Mouse (Mus musculus) MEL (cell line): ENCODE results near the gene Paxx. TPM values are rescaled to one million over a fixed set of nuclear protein-coding genes. Genes with fewer than 3 reads are reported as not detected.

Experiments
- DNase-seq: peaks from one replicate; pipeline ENCODE4 v3.0.0; 2011; ENCODE audit warnings: low read depth, low spot score
- H3K27ac ChIP-seq: 2 replicates; pipeline ENCODE4 v1.5.1; 2012; ENCODE audit warnings: low read depth, mild to moderate bottlenecking, control low read depth, low read length, moderate library complexity; ENCODE audit not compliant: control insufficient read depth
- H3K27me3 ChIP-seq, 2 experiments: fragments of 150-350 bp in 1 of 2; sonication (generic) in 1 of 2; 2 replicates each; pipeline ENCODE4 v1.6.1; 2012; ENCODE audit warnings: low read length in 2 of 2, mild to moderate bottlenecking in 2 of 2, improper control_type of control experiment in 1 of 2, moderate library complexity in 1 of 2; ENCODE audit not compliant: insufficient read depth in 2 of 2, control insufficient read depth in 1 of 2
- H3K36me3 ChIP-seq, 2 experiments: 2 replicates each; pipeline ENCODE4 v1.6.1; 2012 to 2014; ENCODE audit warnings: low read length in 2 of 2, improper control_type of control experiment in 1 of 2, inconsistent platforms in 1 of 2, mild to moderate bottlenecking in 1 of 2; ENCODE audit not compliant: insufficient read depth in 2 of 2, control insufficient read depth in 1 of 2
- H3K4me1 ChIP-seq, 2 experiments: fragments of 150-350 bp in 1 of 2; sonication (generic) in 1 of 2; 2 replicates each; pipeline ENCODE4 v1.6.1; 2012; ENCODE audit warnings: low read length in 2 of 2, improper control_type of control experiment in 1 of 2, mild to moderate bottlenecking in 1 of 2; ENCODE audit not compliant: insufficient read depth in 2 of 2, control insufficient read depth in 1 of 2
- H3K4me3 ChIP-seq, 2 experiments: fragments of 150-350 bp in 1 of 2; sonication (generic) in 1 of 2; 2 replicates each; pipeline ENCODE4 v1.5.1; 2012; ENCODE audit warnings: low read depth in 2 of 2, low read length in 2 of 2, mild to moderate bottlenecking in 2 of 2, moderate library complexity in 2 of 2, control low read depth in 1 of 2, improper control_type of control experiment in 1 of 2; ENCODE audit not compliant: control insufficient read depth in 1 of 2, insufficient read depth in 1 of 2
- H3K79me2 ChIP-seq: 2 replicates; pipeline ENCODE4 v1.6.1; 2012; ENCODE audit warnings: mild to moderate bottlenecking, low read length, moderate library complexity; ENCODE audit not compliant: control insufficient read depth, poor library complexity, insufficient read depth
- H3K9ac ChIP-seq: 2 replicates; pipeline ENCODE4 v1.6.1; 2012; ENCODE audit warnings: low read depth, mild to moderate bottlenecking, control low read depth, low read length, moderate library complexity; ENCODE audit not compliant: control insufficient read depth, poor library complexity, severe bottlenecking
- H3K9me3 ChIP-seq: fragments of 150-350 bp; sonication (generic); replicated peaks from 2 replicates; pipeline ENCODE4 v1.6.1; 2012; ENCODE audit warnings: mild to moderate bottlenecking, low read length, improper control_type of control experiment, moderate library complexity; ENCODE audit not compliant: insufficient read depth
- BHLHE40 ChIP-seq: IDR thresholded peaks from 2 replicates; pipeline ENCODE4 v1.6.1; 2012; ENCODE audit warnings: low read depth, mild to moderate bottlenecking, inconsistent platforms, low read length, improper control_type of control experiment, borderline replicate concordance
- CHD1 ChIP-seq: IDR thresholded peaks from 2 replicates; pipeline ENCODE4 v1.6.1; 2012; ENCODE audit warnings: low read depth, mild to moderate bottlenecking, inconsistent platforms, low read length, improper control_type of control experiment
- CHD2 ChIP-seq: IDR thresholded peaks from 2 replicates; pipeline ENCODE4 v1.6.1; 2011; ENCODE audit warnings: low read length, improper control_type of control experiment
- CTCF ChIP-seq, 3 experiments: IDR thresholded peaks in 2 of 3; conservative IDR thresholded peaks in 1 of 3; 2 replicates each; pipeline ENCODE4 v1.5.1; 2011 to 2012; ENCODE audit warnings: low read length in 3 of 3, low read depth in 2 of 3, mild to moderate bottlenecking in 2 of 3, improper control_type of control experiment in 1 of 3, inconsistent platforms in 1 of 3, mixed read lengths in 1 of 3, moderate library complexity in 1 of 3; ENCODE audit not compliant: control insufficient read depth in 1 of 3, insufficient read depth in 1 of 3, poor library complexity in 1 of 3, severe bottlenecking in 1 of 3
- E2F4 ChIP-seq: IDR thresholded peaks from 2 replicates; pipeline ENCODE4 v1.6.1; 2011; ENCODE audit warnings: low read depth, low read length, improper control_type of control experiment, borderline replicate concordance
- EP300 ChIP-seq, 2 experiments: IDR thresholded peaks; 2 replicates each; pipeline ENCODE4 v1.6.1; 2011; ENCODE audit warnings: improper control_type of control experiment in 2 of 2, low read length in 2 of 2, low read depth in 1 of 2, mild to moderate bottlenecking in 1 of 2
- ETS1 ChIP-seq: IDR thresholded peaks from 2 replicates; pipeline ENCODE4 v1.6.1; 2012; ENCODE audit warnings: low read depth, mild to moderate bottlenecking, inconsistent platforms, low read length, improper control_type of control experiment, moderate library complexity
- GABPA ChIP-seq: IDR thresholded peaks from 2 replicates; pipeline ENCODE4 v1.6.1; 2012; ENCODE audit warnings: low read depth, mild to moderate bottlenecking, inconsistent platforms, low read length, improper control_type of control experiment, moderate library complexity
- GATA1 ChIP-seq: IDR thresholded peaks from 2 replicates; pipeline ENCODE4 v1.6.1; 2011; ENCODE audit warnings: low read depth, low read length, improper control_type of control experiment
- HCFC1 ChIP-seq: IDR thresholded peaks from 2 replicates; pipeline ENCODE4 v1.6.1; 2012; ENCODE audit warnings: low read depth, mild to moderate bottlenecking, inconsistent platforms, low read length, improper control_type of control experiment, moderate library complexity
- JUND ChIP-seq: IDR thresholded peaks from 2 replicates; pipeline ENCODE4 v1.6.1; 2011; ENCODE audit warnings: low read depth, mild to moderate bottlenecking, improper control_type of control experiment, low read length
- KAT2A ChIP-seq: conservative IDR thresholded peaks from 2 replicates; pipeline ENCODE4 v1.6.1; 2012; ENCODE audit warnings: low read depth, low read length, improper control_type of control experiment, inconsistent platforms
- MAFK ChIP-seq: IDR thresholded peaks from 2 replicates; pipeline ENCODE4 v1.6.1; 2011; ENCODE audit warnings: low read depth, mild to moderate bottlenecking, low read length, improper control_type of control experiment, borderline replicate concordance
- MAZ ChIP-seq: IDR thresholded peaks from 2 replicates; pipeline ENCODE4 v1.6.1; 2012; ENCODE audit warnings: low read depth, mild to moderate bottlenecking, inconsistent platforms, low read length, improper control_type of control experiment
- MEF2A ChIP-seq: IDR thresholded peaks from 2 replicates; pipeline ENCODE4 v1.6.1; 2014; ENCODE audit warnings: low read depth, mild to moderate bottlenecking, inconsistent platforms, low read length, improper control_type of control experiment; ENCODE audit not compliant: poor library complexity, insufficient replicate concordance, severe bottlenecking; ENCODE audit errors: extremely low read depth
- MXI1 ChIP-seq: IDR thresholded peaks from 2 replicates; pipeline ENCODE4 v1.6.1; 2011; ENCODE audit warnings: mild to moderate bottlenecking, low read depth, low read length, improper control_type of control experiment
- MYB ChIP-seq: IDR thresholded peaks from 2 replicates; pipeline ENCODE4 v1.6.1; 2011; ENCODE audit warnings: mild to moderate bottlenecking, low read depth, low read length, improper control_type of control experiment
- MYC ChIP-seq: IDR thresholded peaks from 2 replicates; pipeline ENCODE4 v1.6.1; 2011; ENCODE audit warnings: low read depth, mild to moderate bottlenecking, low read length, improper control_type of control experiment, moderate library complexity
- NRF1 ChIP-seq: IDR thresholded peaks from 2 replicates; pipeline ENCODE4 v1.6.1; 2014; ENCODE audit warnings: low read depth, mild to moderate bottlenecking, inconsistent platforms, low read length, improper control_type of control experiment, moderate library complexity; ENCODE audit not compliant: poor library complexity, insufficient read depth, severe bottlenecking
- POLR2A ChIP-seq, 2 experiments: IDR thresholded peaks; 2 replicates each; pipeline ENCODE4 v1.6.1; 2011 to 2012; ENCODE audit warnings: low read length in 2 of 2, mild to moderate bottlenecking in 2 of 2, control low read depth in 1 of 2, improper control_type of control experiment in 1 of 2, low read depth in 1 of 2, moderate library complexity in 1 of 2; ENCODE audit not compliant: control insufficient read depth in 1 of 2, insufficient read depth in 1 of 2, poor library complexity in 1 of 2
- POLR2AphosphoS2 ChIP-seq: IDR thresholded peaks from 2 replicates; pipeline ENCODE4 v1.6.1; 2011; ENCODE audit warnings: low read length, improper control_type of control experiment
- POLR2AphosphoS5 ChIP-seq: IDR thresholded peaks from 2 replicates; pipeline ENCODE4 v1.6.1; 2012; ENCODE audit warnings: low read depth, borderline replicate concordance, mild to moderate bottlenecking, inconsistent platforms, low read length, moderate library complexity, mixed read lengths
- RAD21 ChIP-seq: IDR thresholded peaks from 2 replicates; pipeline ENCODE4 v1.6.1; 2011; ENCODE audit warnings: mild to moderate bottlenecking, low read depth, low read length, improper control_type of control experiment
- RCOR1 ChIP-seq: IDR thresholded peaks from 2 replicates; pipeline ENCODE4 v1.6.1; 2012; ENCODE audit warnings: low read depth, mild to moderate bottlenecking, inconsistent platforms, low read length, improper control_type of control experiment
- SIN3A ChIP-seq: IDR thresholded peaks from 2 replicates; pipeline ENCODE4 v1.6.1; 2012; ENCODE audit warnings: low read length, improper control_type of control experiment, inconsistent platforms
- SMC3 ChIP-seq: IDR thresholded peaks from 2 replicates; pipeline ENCODE4 v1.6.1; 2011; ENCODE audit warnings: low read depth, low read length, improper control_type of control experiment
- TAL1 ChIP-seq: IDR thresholded peaks from 2 replicates; pipeline ENCODE4 v1.6.1; 2012; ENCODE audit warnings: mild to moderate bottlenecking, inconsistent platforms, low read length, moderate library complexity, mixed read lengths
- TBP ChIP-seq: IDR thresholded peaks from 2 replicates; pipeline ENCODE4 v1.8.0; 2011; ENCODE audit warnings: low read depth, low read length, improper control_type of control experiment
- TCF12 ChIP-seq: IDR thresholded peaks from 2 replicates; pipeline ENCODE4 v1.6.1; 2014; ENCODE audit warnings: low read depth, mild to moderate bottlenecking, inconsistent platforms, low read length, improper control_type of control experiment, moderate library complexity
- UBTF ChIP-seq: IDR thresholded peaks from 2 replicates; pipeline ENCODE4 v1.6.1; 2012; ENCODE audit warnings: low read depth, mild to moderate bottlenecking, inconsistent platforms, low read length, improper control_type of control experiment, moderate library complexity, borderline replicate concordance; ENCODE audit not compliant: insufficient read depth
- USF1 ChIP-seq: IDR thresholded peaks from 2 replicates; pipeline ENCODE4 v1.6.1; 2014; ENCODE audit warnings: low read depth, mild to moderate bottlenecking, inconsistent platforms, low read length, improper control_type of control experiment, moderate library complexity
- USF2 ChIP-seq, 2 experiments: IDR thresholded peaks; 2 replicates each; pipeline ENCODE4 v1.6.1; 2011 to 2012; ENCODE audit warnings: improper control_type of control experiment in 2 of 2, low read length in 2 of 2, borderline replicate concordance in 1 of 2, inconsistent platforms in 1 of 2, low read depth in 1 of 2, mild to moderate bottlenecking in 1 of 2; ENCODE audit not compliant: insufficient read depth in 1 of 2
- ZKSCAN1 ChIP-seq: IDR thresholded peaks from 2 replicates; pipeline ENCODE4 v1.6.1; 2012; ENCODE audit warnings: low read depth, mild to moderate bottlenecking, inconsistent platforms, low read length, improper control_type of control experiment, moderate library complexity
- ZMIZ1 ChIP-seq: IDR thresholded peaks from 2 replicates; pipeline ENCODE4 v1.6.1; 2012; ENCODE audit warnings: low read depth, mild to moderate bottlenecking, inconsistent platforms, low read length, improper control_type of control experiment, moderate library complexity
- ZNF384 ChIP-seq: IDR thresholded peaks from 2 replicates; pipeline ENCODE4 v1.6.1; 2012; ENCODE audit warnings: low read depth, mild to moderate bottlenecking, inconsistent platforms, low read length, improper control_type of control experiment
- polyA plus RNA-seq, 2 experiments: library from polyadenylated mRNA; stranded (reverse) in 1 of 2; unstranded in 1 of 2; fragments of >175 nt in 1 of 2; fragments of >200 nt in 1 of 2; gene quantifications; 2 replicates each; pipeline versions ENCODE4 v1.2.1 to v1.2.4; 2012; ENCODE audit warnings: low replicate concordance in 2 of 2, low read depth in 1 of 2; ENCODE audit not compliant: insufficient read length in 2 of 2, insufficient read depth in 1 of 2, missing spikeins in 1 of 2
- total RNA-seq: library from RNA; depleted of rRNA; stranded (reverse); fragments of 300-350 nt; gene quantifications from 2 replicates; pipeline ENCODE4 v1.2.3, GENCODE M21; 2012

Gene Paxx
- total and polyA plus RNA-seq, 3 experiments, result 18.5 to 22.1 TPM; not detected in 1

GRCm38 (mm10) chr2:25500576-25501405, 39.9 kb upstream of the Paxx start, which contains the start of gene Fbxw5:
Fbxw5 (plus strand) TSS chr2:25500750.
- Histone ChIP-seq H3K4me3 (peak within 1 kb of the TSS; percentile 93 to 96), H3K9me3 (no peaks in the 10 kb centered on the region), H3K9ac (peak within 1 kb of the TSS; percentile 97), H3K27ac (peak within 1 kb of the TSS; percentile 65), H3K4me1 (peaks cover 10 to 36% of the 10 kb centered on the region in 2 experiments), H3K36me3 (peaks cover 0 to 29% of the 10 kb centered on the region in 2 experiments; a peak in 2 of 4 replicates), H3K79me2 (peaks cover 9% of the 10 kb centered on the region), H3K27me3 (no peaks in the 10 kb centered on the region)
- DNase-seq, result peak; percentile 95
- no peak for TF ChIP-seq CHD1
- no peak for TF ChIP-seq USF2 (IDR thresholded peaks at IDR 0.05; ENCODE audit: borderline replicate concordance in 1 of 2, insufficient read depth in 1 of 2, low read depth in 1 of 2, low read length in 2 of 2)
- no peak for TF ChIP-seq E2F4
- TF ChIP-seq POLR2AphosphoS5, result 0 out of 2 replicates have a peak, but pooled peaks have one; percentile 15
- peak in 1 of 2 experiments; percentile 20; a peak in 1 of 4 replicates for TF ChIP-seq EP300 (IDR thresholded peaks at IDR 0.05; ENCODE audit: low read depth in 1 of 2, low read length in 2 of 2)
- TF ChIP-seq UBTF, result no peak
- TF ChIP-seq ZMIZ1, result 0 out of 2 replicates have a peak, but pooled peaks have one; percentile 3
- TF ChIP-seq USF1, result 0 out of 2 replicates have a peak, but pooled peaks have one; percentile 7
- no peak for TF ChIP-seq MAFK
- TF ChIP-seq GABPA, result no peak
- peak; percentile 82 for TF ChIP-seq MXI1
- peak; percentile 36; the same call in 1 of the 2 replicates for TF ChIP-seq ETS1
- no peak for TF ChIP-seq RCOR1
- no peak for TF ChIP-seq MYB
- TF ChIP-seq NRF1, result peak; percentile 85
- no peak for TF ChIP-seq GATA1
- no peak for TF ChIP-seq ZKSCAN1
- TF ChIP-seq KAT2A, result no peak; the same call in 1 of the 2 replicates
- no peak for TF ChIP-seq BHLHE40
- TF ChIP-seq TAL1, result no peak
- peak; percentile 65 for TF ChIP-seq TBP
- TF ChIP-seq TCF12, result peak; percentile 61
- TF ChIP-seq RAD21, result no peak
- peak; percentile 98 for TF ChIP-seq MAZ
- no peak for TF ChIP-seq SMC3
- peak; percentile 93 for TF ChIP-seq HCFC1
- TF ChIP-seq ZNF384, result no peak
- TF ChIP-seq CTCF (IDR thresholded peaks at IDR 0.05 in 2 of 3, conservative IDR thresholded peaks at IDR 0.05 in 1 of 3; ENCODE audit: control insufficient read depth in 1 of 3, insufficient read depth in 1 of 3, low read depth in 2 of 3, low read length in 3 of 3, poor library complexity in 1 of 3, severe bottlenecking in 1 of 3), result no peak
- TF ChIP-seq JUND, result no peak
- TF ChIP-seq SIN3A, result peak; percentile 97
- TF ChIP-seq POLR2A (IDR thresholded peaks at IDR 0.05; ENCODE audit: control insufficient read depth in 1 of 2, insufficient read depth in 1 of 2, low read depth in 1 of 2, low read length in 2 of 2, poor library complexity in 1 of 2), result peak; percentile 73 to 94; a peak in 2 of 4 replicates
- TF ChIP-seq POLR2AphosphoS2, result peak; percentile 52; the same call in 1 of the 2 replicates
- TF ChIP-seq CHD2, result no peak
- no peak; the same call in 1 of the 2 replicates for TF ChIP-seq MYC
- no peak for TF ChIP-seq MEF2A
